11 mouse cellular contexts compared by ENCODE assay signal in the genomic region with DNA sequence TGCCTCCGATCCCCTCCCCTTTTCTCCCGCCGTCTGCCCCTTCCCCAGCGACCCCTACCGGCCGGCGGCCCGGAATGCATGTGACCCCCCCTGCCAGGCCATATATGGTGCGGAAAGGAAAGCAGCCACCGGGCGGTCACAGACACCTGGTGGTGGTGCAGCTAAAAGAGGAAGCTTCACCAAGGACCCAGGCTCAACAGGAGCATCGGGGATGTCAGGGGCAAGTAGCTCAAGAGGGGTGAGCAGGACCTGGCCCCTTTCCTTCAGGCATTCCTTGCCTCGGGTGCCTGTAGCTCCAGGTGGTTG. TPM values are rescaled to one million over a fixed set of nuclear protein-coding genes. Genes with fewer than 3 reads are reported as not detected.
DNase-seq lines count a peak whose midpoint lies in the region; ATAC-seq lines count a peak whose summit lies in the region.
"Not testable (repeated sequence)": the region's sequence is repeated elsewhere in the genome, so short reads cannot be mapped to it uniquely, and the experiment has no call there.
"Had no signal": no experiment of that assay in that cellular context is flagged by ENCODE, and none has a peak within 500 bp of the region (broad histone marks: within the 10 kb centered on the region; RNA-seq: fewer than 3 reads in every experiment).

No protein-coding gene starts in this region.

- not testable (repeated sequence) for H3K9me3 ChIP-seq in embryonic facial prominence, embryonic 10.5 days; kidney, embryonic 15.5 days (replicated peaks); limb, embryonic 12.5 days

- H3K9ac ChIP-seq in kidney, embryonic 15.5 days; limb, embryonic 12.5 days (replicated peaks): not testable (repeated sequence)

- not testable (repeated sequence) for DNase-seq in embryonic facial prominence, embryonic 10.5 days (ENCODE audit: low spot score)
- peak; percentile 1 to 9 for DNase-seq in frontal cortex, postnatal 36 days (ENCODE audit: low spot score in 2 of 2)
- DNase-seq in heart, postnatal 4 days = peak; percentile 4
- peak; percentile 2 for DNase-seq in ovary, postnatal 36 days (ENCODE audit: low spot score)
- DNase-seq in thymus, postnatal 14 days = peak; percentile 43

- WGBS in embryonic facial prominence, embryonic 10.5 days = under 1% methylated on average over 5 of the region's 13 CpGs
- WGBS in kidney, embryonic 15.5 days = 3% methylated on average over 5 of the region's 13 CpGs
- 0% methylated on average over 5 of the region's 13 CpGs for WGBS in limb, embryonic 12.5 days

- H3K27me3 ChIP-seq in embryonic facial prominence, embryonic 10.5 days (replicated peaks; ENCODE audit: low read depth, poor library complexity, severe bottlenecking); kidney, embryonic 15.5 days; limb, embryonic 12.5 days: not testable (repeated sequence)

- H3K27ac ChIP-seq in embryonic facial prominence, embryonic 10.5 days (replicated peaks); kidney, embryonic 15.5 days; limb, embryonic 12.5 days: not testable (repeated sequence)

- H3K4me3 ChIP-seq in embryonic facial prominence, embryonic 10.5 days = peak overlapping the region; percentile 58
- H3K4me3 ChIP-seq in kidney, embryonic 15.5 days (replicated peaks) = peak overlapping the region; percentile 48
- H3K4me3 ChIP-seq in limb, embryonic 12.5 days (replicated peaks) = peak overlapping the region; percentile 44

- H3K36me3 ChIP-seq in embryonic facial prominence, embryonic 10.5 days (replicated peaks); kidney, embryonic 15.5 days; limb, embryonic 12.5 days: not testable (repeated sequence)

- H3K4me1 ChIP-seq in embryonic facial prominence, embryonic 10.5 days; kidney, embryonic 15.5 days; limb, embryonic 12.5 days (replicated peaks): not testable (repeated sequence)

- H3K4me2 ChIP-seq in kidney, embryonic 15.5 days = peak overlapping the region; percentile 58
- H3K4me2 ChIP-seq in limb, embryonic 12.5 days = peak overlapping the region; percentile 52

- not testable (repeated sequence) for ATAC-seq in kidney, embryonic 15.5 days (replicated peaks; ENCODE audit: low FRiP score); limb, embryonic 12.5 days (ENCODE audit: insufficient number of reproducible peaks, insufficient read depth, low FRiP score, low TSS enrichment, low read depth)
- ATAC-seq in megakaryocyte progenitor cell, adult 5-6 weeks (replicated peaks; ENCODE audit: poor library complexity) = peak; percentile 44; the same call in 1 of the 2 replicates

RNA-seq across cellular contexts. Expression of gene Gm3636, which starts 15.1 kb away (rescaled TPM):
- polyA plus RNA-seq in embryonic facial prominence, embryonic 10.5 days (2016; fragmentation: Nextera tagmentation; extraction: Ambion mirVana) = 4.9 and 6.1 TPM in 2 replicates
- 1 to 10 TPM; 2.8 to 3.6 TPM for total RNA-seq in heart, postnatal 4 days (2021)
- polyA plus RNA-seq in kidney, embryonic 15.5 days (2015; fragmentation: Nextera tagmentation; extraction: Ambion mirVana) = 2.9 and 3.2 TPM in 2 replicates
- 5.6 and 5.7 TPM in 2 replicates for polyA plus RNA-seq in limb, embryonic 12.5 days (2016; fragmentation: Nextera tagmentation; extraction: Ambion mirVana)
- total RNA-seq in megakaryocyte progenitor cell, adult 5-6 weeks (2015) = 0.49 and 1.5 TPM in 2 replicates
- not detected in 2 replicates for total RNA-seq in megakaryocyte progenitor cell, adult 5-6 weeks (2017)

RNA-seq across cellular contexts. Expression of gene Gm8362, which starts 17.0 kb away (rescaled TPM):
- polyA plus RNA-seq in embryonic facial prominence, embryonic 10.5 days (2016; fragmentation: Nextera tagmentation; extraction: Ambion mirVana) = not detected in 2 replicates
- under 1 TPM in 1 of 2 experiments, not detected in 1; 0.21 TPM for total RNA-seq in heart, postnatal 4 days (2021)
- not detected in 2 replicates for polyA plus RNA-seq in kidney, embryonic 15.5 days (2015; fragmentation: Nextera tagmentation; extraction: Ambion mirVana)
- not detected in 2 replicates for polyA plus RNA-seq in limb, embryonic 12.5 days (2016; fragmentation: Nextera tagmentation; extraction: Ambion mirVana)
- total RNA-seq in megakaryocyte progenitor cell, adult 5-6 weeks (2015) = not detected in 2 replicates
- total RNA-seq in megakaryocyte progenitor cell, adult 5-6 weeks (2017) = not detected in 2 replicates
- total RNA-seq: adrenal gland, postnatal 14 days; gastrocnemius, adult 8-10 months had no signal
- polyA plus RNA-seq: liver, embryonic 16.5 days had no signal

RNA-seq across cellular contexts. Expression of gene Gm8050, which starts 37.1 kb away (rescaled TPM):
- polyA plus RNA-seq in embryonic facial prominence, embryonic 10.5 days (2016; fragmentation: Nextera tagmentation; extraction: Ambion mirVana) = not detected in 2 replicates
- not detected for total RNA-seq in heart, postnatal 4 days (2021)
- polyA plus RNA-seq in kidney, embryonic 15.5 days (2015; fragmentation: Nextera tagmentation; extraction: Ambion mirVana) = 0.13 TPM in 1 of 2 replicates, not detected in the other
- not detected in 2 replicates for polyA plus RNA-seq in limb, embryonic 12.5 days (2016; fragmentation: Nextera tagmentation; extraction: Ambion mirVana)
- not detected in 2 replicates for total RNA-seq in megakaryocyte progenitor cell, adult 5-6 weeks (2015)
- total RNA-seq in megakaryocyte progenitor cell, adult 5-6 weeks (2017) = not detected in 2 replicates
- total RNA-seq: adrenal gland, postnatal 14 days; gastrocnemius, adult 8-10 months had no signal
- polyA plus RNA-seq: liver, embryonic 16.5 days had no signal
